Mouse (Mus musculus) heart, embryonic 16.5 days (tissue): Measurements from ENCODE around the gene Slc12a5. TPM values are rescaled to one million over a fixed set of nuclear protein-coding genes. Genes with fewer than 3 reads are reported as not detected.
A peak's percentile ranks its signal among the peaks of the same experiment; 100 is the strongest.

Source experiments
- ATAC-seq: fragments of 200-750 bp; cut with Nextera tagmentation; replicated peaks from 2 replicates; pipeline ENCODE4 v1.8.0; 2017; ENCODE audit warnings: moderate number of reproducible peaks; ENCODE audit not compliant: insufficient read depth, low FRiP score; ENCODE audit errors: extremely low read depth
- H3K27ac ChIP-seq: fragments of 300-500 bp; sonication (generic); 2 replicates; pipeline ENCODE4 v1.5.1; 2014; ENCODE audit warnings: mild to moderate bottlenecking, low read length, control low read depth, moderate library complexity
- H3K27me3 ChIP-seq: fragments of 300-500 bp; sonication (generic); 2 replicates; pipeline ENCODE4 v1.6.1; 2014; ENCODE audit warnings: low read length, mixed read lengths; ENCODE audit not compliant: control insufficient read depth, insufficient read depth
- H3K36me3 ChIP-seq: fragments of 300-500 bp; sonication (generic); 2 replicates; pipeline ENCODE4 v1.6.1; 2014; ENCODE audit not compliant: control insufficient read depth, insufficient read depth
- H3K4me1 ChIP-seq: fragments of 300-500 bp; sonication (generic); 2 replicates; pipeline ENCODE4 v1.6.1; 2014; ENCODE audit warnings: low read length, mixed read lengths; ENCODE audit not compliant: control insufficient read depth, insufficient read depth
- H3K4me2 ChIP-seq: fragments of 300-500 bp; sonication (generic); 2 replicates; pipeline ENCODE4 v1.6.1; 2014; ENCODE audit warnings: low read depth, mild to moderate bottlenecking, control low read depth, low read length
- H3K4me3 ChIP-seq: fragments of 300-500 bp; sonication (generic); 2 replicates; pipeline ENCODE4 v1.5.1; 2014; ENCODE audit warnings: mild to moderate bottlenecking, control low read depth, low read length
- H3K9ac ChIP-seq: fragments of 300-500 bp; sonication (generic); 2 replicates; pipeline ENCODE4 v1.6.1; 2014; ENCODE audit warnings: low read length, control low read depth
- H3K9me3 ChIP-seq: fragments of 300-500 bp; sonication (generic); replicated peaks from 2 replicates; pipeline ENCODE4 v1.6.1; 2016; ENCODE audit warnings: low read length; ENCODE audit not compliant: control insufficient read depth
- WGBS: fragments of 180-500 bp; shearing (Covaris S2); extraction: QIAGEN DNeasy Blood & Tissue Kit; methylation state at CpG from one replicate; pipeline ENCODE4 v1.1.7; 2014; 5-methylcytosine and 5-hydroxymethylcytosine counted together
- polyA plus RNA-seq: library from polyadenylated mRNA; unstranded; fragments of >200 nt; fragmentation: Nextera tagmentation; extraction: Ambion mirVana; gene quantifications from 2 replicates; pipeline ENCODE4 v1.2.1, GENCODE M21; 2015

Gene Slc12a5
- polyA plus RNA-seq, 1 experiment from 2014 or later, result 0.68 TPM

DNA sequence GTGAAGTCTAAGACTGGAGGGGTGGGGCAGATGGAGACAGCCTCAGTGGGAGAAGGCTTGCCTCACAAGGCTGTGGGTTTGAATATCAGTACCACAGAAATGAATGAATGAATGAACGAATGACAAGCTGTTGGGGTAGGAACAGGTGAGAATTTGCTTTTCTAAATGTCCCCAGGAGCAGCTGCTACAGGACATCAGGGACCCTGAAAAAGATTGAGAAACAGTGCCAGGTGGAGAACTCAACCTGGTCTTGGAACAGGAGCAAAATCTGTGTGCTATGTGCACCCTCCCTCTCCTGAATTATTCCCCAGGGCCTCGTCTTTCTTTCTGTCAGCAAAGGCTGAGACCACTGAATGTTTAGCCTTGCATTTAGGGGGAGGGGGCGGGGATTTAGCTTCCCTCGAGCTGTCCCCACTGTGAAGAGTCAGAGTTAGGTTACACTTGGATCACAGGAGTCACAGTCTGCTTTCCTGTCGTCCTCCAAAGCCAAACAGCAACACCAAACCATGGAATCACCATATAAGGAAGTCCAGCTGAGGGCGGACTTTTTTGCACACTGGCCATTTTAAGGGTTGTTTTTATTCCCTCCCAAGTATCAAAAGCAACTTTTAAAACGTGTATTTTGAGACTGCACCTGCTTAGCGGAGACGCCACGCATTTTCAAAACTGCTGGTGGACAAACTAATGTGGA is 20.3 kb upstream of the Slc12a5 start, which contains the start of gene Mmp9:
Gene Mmp9 (plus strand): TSS at position 641 of the 691 bp plus-strand sequence.
- ATAC-seq, result no peak
- no peak within 1 kb of the TSS for H3K4me3 ChIP-seq
- H3K27ac ChIP-seq, result no peak within 1 kb of the TSS
- H3K4me2 ChIP-seq, result no peak within 1 kb of the TSS
- H3K9ac ChIP-seq, result no peak within 1 kb of the TSS
- no peaks in the 10 kb centered on the region for H3K36me3 ChIP-seq
- H3K9me3 ChIP-seq, result no peaks in the 10 kb centered on the region
- 24% methylated on average over 10 of the region's 10 CpGs for WGBS
- H3K27me3 ChIP-seq, result peaks cover 33% of the 10 kb centered on the region
- peaks cover 7% of the 10 kb centered on the region for H3K4me1 ChIP-seq

DNA sequence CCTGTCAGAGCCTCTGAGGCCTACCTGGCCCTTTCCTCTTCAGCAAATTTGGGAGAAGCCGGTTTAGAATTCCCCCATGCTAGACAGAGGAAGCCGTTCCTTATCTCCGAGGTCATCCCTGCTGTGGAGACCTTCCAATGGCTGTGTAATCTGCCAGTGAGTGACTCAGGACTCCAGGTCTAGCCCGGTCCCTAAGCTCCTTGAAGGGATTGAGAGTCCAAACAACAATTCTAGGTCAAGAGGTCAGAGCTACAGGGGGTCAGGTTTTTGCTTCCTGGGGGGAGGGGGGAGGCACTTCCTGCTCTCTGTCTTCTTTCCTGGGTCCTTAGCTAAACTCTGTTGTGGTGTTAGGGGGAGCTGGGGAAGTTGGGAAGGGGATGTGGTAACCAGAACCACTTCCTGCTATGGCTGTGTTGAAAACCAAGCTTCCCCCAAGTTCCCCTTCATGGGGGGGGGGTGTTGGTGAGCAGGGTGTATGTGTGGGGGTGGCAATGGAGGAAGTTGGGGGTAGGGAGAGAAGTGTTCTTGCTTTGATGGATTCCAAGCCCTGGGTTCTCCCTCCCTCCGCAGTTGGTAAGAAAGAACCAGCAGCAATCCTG is 17.8 kb upstream of the Slc12a5 start:
- Histone ChIP-seq H3K9ac (no peak overlapping the region), H3K36me3 (no peaks in the 10 kb centered on the region), H3K4me3 (no peak overlapping the region), H3K4me1 (peaks cover 7% of the 10 kb centered on the region), H3K27me3 (peaks cover 41% of the 10 kb centered on the region), H3K27ac (no peak overlapping the region), H3K4me2 (no peak overlapping the region), H3K9me3 (no peaks in the 10 kb centered on the region)
- 17% methylated on average over 5 of the region's 5 CpGs for WGBS
- ATAC-seq, result no peak

GRCm38 (mm10) chr2:164947506-164947905 is 13.1 kb upstream of the Slc12a5 start:
- H3K27me3 ChIP-seq, result peaks cover 64% of the 10 kb centered on the region
- 43% methylated on average over 4 of the region's 4 CpGs for WGBS
- peaks cover 4% of the 10 kb centered on the region for H3K9me3 ChIP-seq
- H3K4me2 ChIP-seq, result no peak overlapping the region
- no peak overlapping the region for H3K4me3 ChIP-seq
- H3K27ac ChIP-seq, result no peak overlapping the region
- no peak overlapping the region for H3K9ac ChIP-seq
- H3K36me3 ChIP-seq, result no peaks in the 10 kb centered on the region
- H3K4me1 ChIP-seq, result peaks cover 7% of the 10 kb centered on the region
- no peak for ATAC-seq

GRCm38 (mm10) chr2:164947930-164948329 is 12.7 kb upstream of the Slc12a5 start:
- Histone ChIP-seq H3K9me3 (peaks cover 4% of the 10 kb centered on the region), H3K4me2 (no peak overlapping the region), H3K36me3 (no peaks in the 10 kb centered on the region), H3K9ac (no peak overlapping the region), H3K27ac (no peak overlapping the region), H3K4me3 (no peak overlapping the region), H3K4me1 (peaks cover 8% of the 10 kb centered on the region), H3K27me3 (peaks cover 66% of the 10 kb centered on the region)
- ATAC-seq, result no peak
- WGBS, result 5% methylated on average over 7 of the region's 7 CpGs

GRCm38 (mm10) chr2:164948962-164949361 is 11.6 kb upstream of the Slc12a5 start:
- H3K4me1 ChIP-seq, result peaks cover 11% of the 10 kb centered on the region
- H3K36me3 ChIP-seq, result no peaks in the 10 kb centered on the region
- H3K9me3 ChIP-seq, result peaks cover 4% of the 10 kb centered on the region
- ATAC-seq, result no peak
- peaks cover 73% of the 10 kb centered on the region for H3K27me3 ChIP-seq
- WGBS, result 7% methylated on average over 25 of the region's 25 CpGs
- H3K4me3 ChIP-seq, result peak overlapping the region; percentile 34
- no peak overlapping the region for H3K9ac ChIP-seq
- H3K27ac ChIP-seq, result no peak overlapping the region
- peak overlapping the region; percentile 53 for H3K4me2 ChIP-seq

DNA sequence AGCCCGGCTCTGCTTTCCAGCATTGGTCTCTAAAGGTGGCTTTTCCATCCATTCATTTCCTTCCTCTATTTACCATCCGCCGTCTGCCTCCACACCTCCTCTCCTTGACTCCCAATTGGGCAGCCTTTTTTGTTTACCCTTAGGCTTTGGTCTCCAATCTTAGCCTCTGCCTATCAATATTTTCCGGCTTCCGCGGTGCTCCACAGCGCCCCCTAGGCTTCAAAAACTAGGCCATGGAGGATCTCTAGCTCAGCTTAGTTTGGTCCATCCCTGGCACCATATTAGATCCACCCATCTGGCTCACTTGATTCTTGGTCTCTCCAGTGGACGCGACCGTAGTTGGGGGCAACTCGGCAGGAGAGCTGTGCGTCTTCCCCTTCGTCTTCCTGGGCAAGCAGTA is 10.1 kb upstream of the Slc12a5 start:
- Histone ChIP-seq H3K4me3 (no peak overlapping the region), H3K9me3 (peaks cover 4% of the 10 kb centered on the region), H3K27ac (no peak overlapping the region), H3K36me3 (no peaks in the 10 kb centered on the region), H3K9ac (no peak overlapping the region), H3K27me3 (peaks cover 75% of the 10 kb centered on the region), H3K4me1 (peaks cover 11% of the 10 kb centered on the region), H3K4me2 (no peak overlapping the region)
- ATAC-seq, result no peak
- WGBS, result 25% methylated on average over 13 of the region's 13 CpGs

GRCm38 (mm10) chr2:164951745-164952144 is 8.9 kb upstream of the Slc12a5 start:
- no peak overlapping the region for H3K4me2 ChIP-seq
- H3K4me3 ChIP-seq, result no peak overlapping the region
- ATAC-seq, result no peak
- WGBS, result 75% methylated on average over 4 of the region's 4 CpGs
- H3K9me3 ChIP-seq, result peaks cover 4% of the 10 kb centered on the region
- H3K27me3 ChIP-seq, result peaks cover 71% of the 10 kb centered on the region
- H3K27ac ChIP-seq, result no peak overlapping the region
- no peaks in the 10 kb centered on the region for H3K36me3 ChIP-seq
- H3K9ac ChIP-seq, result no peak overlapping the region
- peaks cover 11% of the 10 kb centered on the region for H3K4me1 ChIP-seq

DNA sequence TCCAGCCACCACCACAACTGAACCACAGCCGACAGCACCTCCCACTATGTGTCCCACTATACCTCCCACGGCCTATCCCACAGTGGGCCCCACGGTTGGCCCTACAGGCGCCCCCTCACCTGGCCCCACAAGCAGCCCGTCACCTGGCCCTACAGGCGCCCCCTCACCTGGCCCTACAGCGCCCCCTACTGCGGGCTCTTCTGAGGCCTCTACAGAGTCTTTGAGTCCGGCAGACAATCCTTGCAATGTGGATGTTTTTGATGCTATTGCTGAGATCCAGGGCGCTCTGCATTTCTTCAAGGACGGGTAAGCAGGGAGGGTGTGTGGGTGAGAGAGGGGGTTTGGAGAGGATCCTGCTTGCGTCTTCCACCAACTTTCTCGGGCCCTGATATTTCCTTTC is 8.2 kb upstream of the Slc12a5 start:
- Histone ChIP-seq H3K4me2 (no peak overlapping the region), H3K9ac (no peak overlapping the region), H3K36me3 (no peaks in the 10 kb centered on the region), H3K27me3 (peaks cover 64% of the 10 kb centered on the region), H3K4me1 (peaks cover 11% of the 10 kb centered on the region), H3K9me3 (peaks cover 4% of the 10 kb centered on the region), H3K4me3 (no peak overlapping the region), H3K27ac (no peak overlapping the region)
- 33% methylated on average over 13 of the region's 13 CpGs for WGBS
- no peak for ATAC-seq

DNA sequence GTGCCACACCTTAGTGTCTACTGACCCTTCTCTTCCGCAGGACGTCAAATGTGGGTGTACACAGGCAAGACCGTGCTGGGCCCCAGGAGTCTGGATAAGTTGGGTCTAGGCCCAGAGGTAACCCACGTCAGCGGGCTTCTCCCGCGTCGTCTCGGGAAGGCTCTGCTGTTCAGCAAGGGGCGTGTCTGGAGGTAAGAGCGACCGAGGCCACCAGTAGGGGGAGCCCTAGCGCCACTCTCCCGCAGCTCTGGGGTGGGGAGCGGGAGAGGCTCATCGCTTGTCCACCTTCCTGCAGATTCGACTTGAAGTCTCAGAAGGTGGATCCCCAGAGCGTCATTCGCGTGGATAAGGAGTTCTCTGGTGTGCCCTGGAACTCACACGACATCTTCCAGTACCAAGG is 7.4 kb upstream of the Slc12a5 start:
- no peak overlapping the region for H3K4me3 ChIP-seq
- H3K36me3 ChIP-seq, result no peaks in the 10 kb centered on the region
- peaks cover 58% of the 10 kb centered on the region for H3K27me3 ChIP-seq
- peak overlapping the region; percentile 42 for H3K4me2 ChIP-seq
- H3K4me1 ChIP-seq, result peaks cover 11% of the 10 kb centered on the region
- H3K27ac ChIP-seq, result no peak overlapping the region
- 2% methylated on average over 21 of the region's 21 CpGs for WGBS
- H3K9ac ChIP-seq, result no peak overlapping the region
- H3K9me3 ChIP-seq, result peaks cover 4% of the 10 kb centered on the region
- ATAC-seq, result peak; percentile 65
